Mouse (Mus musculus) CH12.LX (cell line): Measurements from ENCODE around the gene Cks2. TPM values are rescaled to one million over a fixed set of nuclear protein-coding genes. Genes with fewer than 3 reads are reported as not detected.

Experiments
- DNase-seq: peaks from one replicate; pipeline ENCODE4 v3.0.0-alpha.2; 2013; ENCODE audit errors: extremely low read depth
- H3K27ac ChIP-seq: 2 replicates; pipeline ENCODE4 v1.5.1; 2012; ENCODE audit warnings: low read depth, mild to moderate bottlenecking, control low read depth, moderate library complexity; ENCODE audit not compliant: insufficient read depth
- H3K27me3 ChIP-seq: replicated peaks from 2 replicates; pipeline ENCODE3; 2012; ENCODE audit warnings: inconsistent platforms
- H3K36me3 ChIP-seq, 2 experiments: replicated peaks in 1 of 2; 2 replicates each; pipeline versions ENCODE3 to v1.6.1; 2012; ENCODE audit warnings: inconsistent platforms in 1 of 2, low read length in 1 of 2, mild to moderate bottlenecking in 1 of 2, mixed read lengths in 1 of 2, moderate library complexity in 1 of 2; ENCODE audit not compliant: control insufficient read depth in 1 of 2, insufficient read depth in 1 of 2
- H3K4me1 ChIP-seq, 2 experiments: 2 replicates each; pipeline ENCODE4 v1.6.1; 2012; ENCODE audit warnings: inconsistent platforms in 1 of 2, moderate library complexity in 1 of 2; ENCODE audit not compliant: insufficient read depth in 2 of 2, control insufficient read depth in 1 of 2
- H3K4me2 ChIP-seq: 2 replicates; pipeline ENCODE4 v1.6.1; 2012; ENCODE audit warnings: low read depth, mild to moderate bottlenecking, control low read depth; ENCODE audit not compliant: poor library complexity, insufficient read depth, severe bottlenecking
- H3K4me3 ChIP-seq, 3 experiments: fragments of 150-350 bp in 1 of 3; sonication (generic) in 1 of 3; replicated peaks in 1 of 3; 2 replicates each; pipeline versions ENCODE3 to v1.5.1; 2011 to 2012; ENCODE audit warnings: low read depth in 2 of 3, low read length in 2 of 3, mild to moderate bottlenecking in 2 of 3, moderate library complexity in 2 of 3, control low read depth in 1 of 3, improper control_type of control experiment in 1 of 3, inconsistent platforms in 1 of 3, mixed read lengths in 1 of 3; ENCODE audit not compliant: poor library complexity in 1 of 3
- H3K79me2 ChIP-seq: replicated peaks from 2 replicates; pipeline ENCODE4 v1.6.1; 2012; ENCODE audit warnings: mild to moderate bottlenecking, moderate library complexity; ENCODE audit not compliant: control insufficient read depth, poor library complexity, insufficient read depth, severe bottlenecking; ENCODE audit errors: extremely low read depth
- H3K9ac ChIP-seq: 2 replicates; pipeline ENCODE4 v1.6.1; 2012; ENCODE audit warnings: low read depth, mild to moderate bottlenecking, control low read depth, moderate library complexity; ENCODE audit not compliant: insufficient read depth
- H3K9me3 ChIP-seq: replicated peaks from 2 replicates; pipeline ENCODE3; 2012; ENCODE audit warnings: low read length, inconsistent platforms, mixed read lengths
- BHLHE40 ChIP-seq: IDR thresholded peaks from 2 replicates; pipeline ENCODE4 v1.6.1; 2011; ENCODE audit warnings: mild to moderate bottlenecking, low read depth, low read length, improper control_type of control experiment
- CHD1 ChIP-seq: IDR thresholded peaks from 2 replicates; pipeline ENCODE4 v1.6.1; 2012; ENCODE audit warnings: low read depth, low read length, improper control_type of control experiment, inconsistent platforms
- CTCF ChIP-seq, 2 experiments: IDR thresholded peaks in 1 of 2; conservative IDR thresholded peaks in 1 of 2; 2 replicates each; pipeline ENCODE4 v1.5.1; 2011 to 2012; ENCODE audit warnings: low read depth in 2 of 2, low read length in 2 of 2, improper control_type of control experiment in 1 of 2, inconsistent platforms in 1 of 2, mild to moderate bottlenecking in 1 of 2, moderate library complexity in 1 of 2
- E2F4 ChIP-seq: IDR thresholded peaks from 2 replicates; pipeline ENCODE4 v1.6.1; 2011; ENCODE audit warnings: low read depth, low read length, improper control_type of control experiment; ENCODE audit not compliant: insufficient replicate concordance
- ELF1 ChIP-seq: IDR thresholded peaks from 2 replicates; pipeline ENCODE4 v1.6.1; 2014; ENCODE audit warnings: low read depth, mild to moderate bottlenecking, inconsistent platforms, low read length, improper control_type of control experiment
- EP300 ChIP-seq: IDR thresholded peaks from 2 replicates; pipeline ENCODE4 v1.6.1; 2011; ENCODE audit warnings: low read length, improper control_type of control experiment
- GABPA ChIP-seq: IDR thresholded peaks from 2 replicates; pipeline ENCODE4 v1.6.1; 2012; ENCODE audit warnings: low read depth, low read length, improper control_type of control experiment, inconsistent platforms; ENCODE audit not compliant: insufficient replicate concordance
- HCFC1 ChIP-seq: IDR thresholded peaks from 2 replicates; pipeline ENCODE4 v1.6.1; 2012; ENCODE audit warnings: low read depth, mild to moderate bottlenecking, inconsistent platforms, low read length, improper control_type of control experiment
- IRF4 ChIP-seq: IDR thresholded peaks from 2 replicates; pipeline ENCODE4 v1.6.1; 2014; ENCODE audit warnings: low read depth, mild to moderate bottlenecking, inconsistent platforms, low read length, improper control_type of control experiment
- JUN ChIP-seq: IDR thresholded peaks from 2 replicates; pipeline ENCODE4 v1.6.1; 2011; ENCODE audit warnings: low read depth, mild to moderate bottlenecking, low read length, improper control_type of control experiment, moderate library complexity; ENCODE audit not compliant: insufficient read depth
- JUND ChIP-seq: conservative IDR thresholded peaks from 2 replicates; pipeline ENCODE4 v1.6.1; 2011; ENCODE audit warnings: low read depth, low read length, improper control_type of control experiment
- MAFK ChIP-seq: IDR thresholded peaks from 2 replicates; pipeline ENCODE4 v1.6.1; 2011; ENCODE audit warnings: low read length, improper control_type of control experiment; ENCODE audit not compliant: insufficient replicate concordance
- MAZ ChIP-seq: IDR thresholded peaks from 2 replicates; pipeline ENCODE4 v1.6.1; 2012; ENCODE audit warnings: low read depth, mild to moderate bottlenecking, inconsistent platforms, low read length, improper control_type of control experiment, moderate library complexity
- MEF2A ChIP-seq: IDR thresholded peaks from 2 replicates; pipeline ENCODE4 v1.6.1; 2014; ENCODE audit warnings: low read depth, mild to moderate bottlenecking, inconsistent platforms, low read length, improper control_type of control experiment, borderline replicate concordance
- MXI1 ChIP-seq: IDR thresholded peaks from 2 replicates; pipeline ENCODE4 v1.6.1; 2011; ENCODE audit warnings: mild to moderate bottlenecking, low read depth, low read length, improper control_type of control experiment
- NELFE ChIP-seq: IDR thresholded peaks from 2 replicates; pipeline ENCODE4 v1.6.1; 2011; ENCODE audit warnings: low read depth, low read length, improper control_type of control experiment
- NRF1 ChIP-seq: IDR thresholded peaks from 2 replicates; pipeline ENCODE4 v1.6.1; 2014; ENCODE audit warnings: low read depth, mild to moderate bottlenecking, inconsistent platforms, low read length, improper control_type of control experiment, moderate library complexity
- PAX5 ChIP-seq: IDR thresholded peaks from 2 replicates; pipeline ENCODE4 v1.6.1; 2012; ENCODE audit warnings: low read length, inconsistent platforms, mixed read lengths
- RAD21 ChIP-seq: IDR thresholded peaks from 2 replicates; pipeline ENCODE4 v1.6.1; 2011; ENCODE audit warnings: low read depth, mild to moderate bottlenecking, low read length, improper control_type of control experiment, moderate library complexity
- RCOR1 ChIP-seq: conservative IDR thresholded peaks from 2 replicates; pipeline ENCODE4 v1.6.1; 2012; ENCODE audit warnings: low read depth, mild to moderate bottlenecking, inconsistent platforms, low read length, improper control_type of control experiment
- SMC3 ChIP-seq: IDR thresholded peaks from 2 replicates; pipeline ENCODE4 v1.6.1; 2011; ENCODE audit warnings: low read depth, low read length, improper control_type of control experiment
- TBP ChIP-seq: conservative IDR thresholded peaks from 2 replicates; pipeline ENCODE4 v1.6.1; 2011; ENCODE audit warnings: low read depth, low read length, improper control_type of control experiment
- UBTF ChIP-seq: IDR thresholded peaks from 2 replicates; pipeline ENCODE4 v1.6.1; 2012; ENCODE audit warnings: low read depth, mild to moderate bottlenecking, inconsistent platforms, low read length, improper control_type of control experiment, moderate library complexity
- ZMIZ1 ChIP-seq: IDR thresholded peaks from 2 replicates; pipeline ENCODE4 v1.6.1; 2012; ENCODE audit warnings: low read depth, mild to moderate bottlenecking, inconsistent platforms, low read length, improper control_type of control experiment
- ZNF384 ChIP-seq: IDR thresholded peaks from 2 replicates; pipeline ENCODE4 v1.6.1; 2012; ENCODE audit warnings: low read depth, low read length, improper control_type of control experiment, inconsistent platforms
- dilution Hi-C: fragments of 300-500 bp; cut with MboI; formaldehyde crosslinking; loops from 2 replicates; pipeline ENCODE4 v1.14.3; 2020; ENCODE audit warnings: low sequenced_read_pairs; ENCODE audit not compliant: extremely low pct_unique_long_range_greater_than_20kb, extremely low pct_ligation_motif_present
- in situ Hi-C: fragments of 300-500 bp; cut with MboI; formaldehyde crosslinking; loops from 3 replicates; pipeline ENCODE4 v1.14.3; 2019; ENCODE audit warnings: low sequenced_read_pairs, low pct_ligation_motif_present, low pct_unique_long_range_greater_than_20kb, mixed read lengths
- polyA plus RNA-seq: library from polyadenylated mRNA; unstranded; fragments of >175 nt; gene quantifications from 2 replicates; pipeline ENCODE4 v1.2.1, GENCODE M21; 2012; ENCODE audit warnings: low read depth; ENCODE audit not compliant: insufficient read length
- total RNA-seq, 2 experiments: library from RNA; depleted of rRNA; stranded (reverse); fragments of 300-350 nt in 1 of 2; fragments of >200 nt in 1 of 2; gene quantifications; 2 replicates each; pipeline ENCODE4 v1.2.3; 2012 to 2014

The Cks2 gene
- total and polyA plus RNA-seq, 3 experiments = 142 to 465 (median 143) TPM

DNA sequence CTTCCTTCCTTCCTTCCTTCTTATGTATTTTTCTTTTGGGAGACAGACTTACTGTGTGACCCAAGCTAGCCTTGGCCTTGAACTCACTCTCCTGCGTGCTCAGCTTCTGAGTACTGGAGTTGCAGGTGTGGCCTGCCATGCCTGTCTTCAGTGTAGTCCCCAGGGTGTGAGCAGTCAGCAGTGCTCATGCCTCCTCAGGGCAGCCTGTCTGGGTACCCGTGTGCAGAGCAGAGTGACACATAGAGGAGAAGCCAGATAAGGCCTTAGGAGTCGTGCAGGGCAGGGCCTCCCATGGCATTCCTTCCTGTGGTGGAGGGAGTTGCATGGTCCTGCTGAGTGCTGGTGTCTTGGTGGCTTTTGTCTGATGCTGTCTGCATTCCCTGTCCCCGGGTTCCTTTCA lies 34.3 kb downstream of the Cks2 start:
- no peak for DNase-seq
- Histone ChIP-seq H3K4me2 (no peak overlapping the region), H3K9ac (no peak overlapping the region), H3K4me3 (no peak overlapping the region), H3K4me1 (no peaks in the 10 kb centered on the region), H3K27ac (no peak overlapping the region), H3K9me3 (no peaks in the 10 kb centered on the region)
- in situ Hi-C loops (no loop called here), dilution Hi-C loops (no loop called here)
- TF ChIP-seq MAZ (no peak), EP300 (no peak), PAX5 (no peak), NELFE (no peak), TBP (no peak), ZNF384 (no peak), HCFC1 (no peak), RCOR1 (no peak), MAFK (no peak), SMC3 (no peak), CHD1 (no peak), GABPA (no peak), JUND (no peak), E2F4 (no peak), IRF4 (no peak), RAD21 (no peak), MEF2A (no peak), CTCF (conservative IDR thresholded peaks at IDR 0.05 in 1 of 2, IDR thresholded peaks at IDR 0.05 in 1 of 2; ENCODE audit: low read depth in 2 of 2, low read length in 2 of 2) (no peak)
- TF ChIP-seq, all 38 proteins: peak for 0
- Histone ChIP-seq H3K79me2 (no peaks in the 10 kb centered on the region; the same call in 1 of the 2 replicates), H3K36me3 (peaks cover 92 to 100% of the 10 kb centered on the region in 2 experiments), H3K27me3 (no peaks in the 10 kb centered on the region)

DNA sequence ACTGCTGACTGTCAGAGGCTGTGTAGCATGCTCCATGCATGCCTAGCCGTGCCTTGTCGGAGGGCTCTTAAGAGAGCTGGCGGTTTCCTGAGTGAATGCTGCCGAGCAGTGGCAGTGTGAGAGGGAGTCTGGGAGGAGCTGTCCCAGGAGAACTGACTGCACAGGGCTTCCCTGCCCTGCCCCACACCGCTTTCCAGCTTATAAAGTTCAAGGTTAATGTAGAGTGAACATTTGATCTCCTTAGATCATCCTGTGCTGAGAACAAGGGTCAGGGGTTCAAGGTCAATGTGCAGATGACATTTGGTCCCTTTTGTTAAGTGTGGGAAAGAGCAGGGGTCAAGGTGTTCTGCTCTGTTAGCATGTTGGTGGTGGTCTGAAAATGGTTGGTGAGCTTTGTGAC lies 36.0 kb downstream of the Cks2 start:
- DNase-seq = no peak
- H3K9me3 ChIP-seq = no peaks in the 10 kb centered on the region
- H3K9ac ChIP-seq = no peak overlapping the region
- no peak for TF ChIP-seq MAZ
- TF ChIP-seq PAX5 = no peak
- TF ChIP-seq JUN = no peak
- no peak for TF ChIP-seq NRF1
- TF ChIP-seq NELFE = no peak
- no peak for TF ChIP-seq UBTF
- TF ChIP-seq TBP = no peak
- TF ChIP-seq RCOR1 = no peak
- no peak for TF ChIP-seq BHLHE40
- TF ChIP-seq MXI1 = no peak
- no peak for TF ChIP-seq ZMIZ1
- no peak for TF ChIP-seq ELF1
- in situ Hi-C loops = no loop called here
- peaks cover 7 to 16% of the 10 kb centered on the region in 2 experiments for H3K4me1 ChIP-seq
- dilution Hi-C loops = no loop called here
- no peaks in the 10 kb centered on the region; the same call in 1 of the 2 replicates for H3K79me2 ChIP-seq
- no peak overlapping the region for H3K4me3 ChIP-seq
- no peak overlapping the region for H3K27ac ChIP-seq
- no peak overlapping the region for H3K4me2 ChIP-seq
- H3K27me3 ChIP-seq = no peaks in the 10 kb centered on the region
- peaks cover 92 to 100% of the 10 kb centered on the region in 2 experiments for H3K36me3 ChIP-seq
